Mouse (Mus musculus): ENCODE data around the gene Gtf2f2.

GRCm38 (mm10) chr14:75964433-75964832 is 46.2 kb downstream of the Gtf2f2 start:
- no peak for TF ChIP-seq GATA1 (IDR thresholded peaks at IDR 0.05; ENCODE audit: borderline replicate concordance, low read length)
- TF ChIP-seq FLI1 (IDR thresholded peaks at IDR 0.05; ENCODE audit: low read length), result no peak
